Mouse (Mus musculus) MEL (cell line): ENCODE measurements around the gene Stx17. TPM values are rescaled to one million over a fixed set of nuclear protein-coding genes. Genes with fewer than 3 reads are reported as not detected.

Experiments used
- DNase-seq: peaks from one replicate; pipeline ENCODE4 v3.0.0; 2011; ENCODE audit warnings: low read depth, low spot score
- H3K27ac ChIP-seq: 2 replicates; pipeline ENCODE4 v1.5.1; 2012; ENCODE audit warnings: low read depth, mild to moderate bottlenecking, control low read depth, low read length, moderate library complexity; ENCODE audit not compliant: control insufficient read depth
- H3K27me3 ChIP-seq, 2 experiments: fragments of 150-350 bp in 1 of 2; sonication (generic) in 1 of 2; 2 replicates each; pipeline ENCODE4 v1.6.1; 2012; ENCODE audit warnings: low read length in 2 of 2, mild to moderate bottlenecking in 2 of 2, improper control_type of control experiment in 1 of 2, moderate library complexity in 1 of 2; ENCODE audit not compliant: insufficient read depth in 2 of 2, control insufficient read depth in 1 of 2
- H3K36me3 ChIP-seq, 2 experiments: 2 replicates each; pipeline ENCODE4 v1.6.1; 2012 to 2014; ENCODE audit warnings: low read length in 2 of 2, improper control_type of control experiment in 1 of 2, inconsistent platforms in 1 of 2, mild to moderate bottlenecking in 1 of 2; ENCODE audit not compliant: insufficient read depth in 2 of 2, control insufficient read depth in 1 of 2
- H3K4me1 ChIP-seq, 2 experiments: fragments of 150-350 bp in 1 of 2; sonication (generic) in 1 of 2; 2 replicates each; pipeline ENCODE4 v1.6.1; 2012; ENCODE audit warnings: low read length in 2 of 2, improper control_type of control experiment in 1 of 2, mild to moderate bottlenecking in 1 of 2; ENCODE audit not compliant: insufficient read depth in 2 of 2, control insufficient read depth in 1 of 2
- H3K4me3 ChIP-seq, 2 experiments: fragments of 150-350 bp in 1 of 2; sonication (generic) in 1 of 2; 2 replicates each; pipeline ENCODE4 v1.5.1; 2012; ENCODE audit warnings: low read depth in 2 of 2, low read length in 2 of 2, mild to moderate bottlenecking in 2 of 2, moderate library complexity in 2 of 2, control low read depth in 1 of 2, improper control_type of control experiment in 1 of 2; ENCODE audit not compliant: control insufficient read depth in 1 of 2, insufficient read depth in 1 of 2
- H3K79me2 ChIP-seq: 2 replicates; pipeline ENCODE4 v1.6.1; 2012; ENCODE audit warnings: mild to moderate bottlenecking, low read length, moderate library complexity; ENCODE audit not compliant: control insufficient read depth, poor library complexity, insufficient read depth
- H3K9ac ChIP-seq: 2 replicates; pipeline ENCODE4 v1.6.1; 2012; ENCODE audit warnings: low read depth, mild to moderate bottlenecking, control low read depth, low read length, moderate library complexity; ENCODE audit not compliant: control insufficient read depth, poor library complexity, severe bottlenecking
- H3K9me3 ChIP-seq: fragments of 150-350 bp; sonication (generic); replicated peaks from 2 replicates; pipeline ENCODE4 v1.6.1; 2012; ENCODE audit warnings: mild to moderate bottlenecking, low read length, improper control_type of control experiment, moderate library complexity; ENCODE audit not compliant: insufficient read depth
- CHD1 ChIP-seq: IDR thresholded peaks from 2 replicates; pipeline ENCODE4 v1.6.1; 2012; ENCODE audit warnings: low read depth, mild to moderate bottlenecking, inconsistent platforms, low read length, improper control_type of control experiment
- CHD2 ChIP-seq: IDR thresholded peaks from 2 replicates; pipeline ENCODE4 v1.6.1; 2011; ENCODE audit warnings: low read length, improper control_type of control experiment
- CTCF ChIP-seq, 3 experiments: IDR thresholded peaks in 2 of 3; conservative IDR thresholded peaks in 1 of 3; 2 replicates each; pipeline ENCODE4 v1.5.1; 2011 to 2012; ENCODE audit warnings: low read length in 3 of 3, low read depth in 2 of 3, mild to moderate bottlenecking in 2 of 3, improper control_type of control experiment in 1 of 3, inconsistent platforms in 1 of 3, mixed read lengths in 1 of 3, moderate library complexity in 1 of 3; ENCODE audit not compliant: control insufficient read depth in 1 of 3, insufficient read depth in 1 of 3, poor library complexity in 1 of 3, severe bottlenecking in 1 of 3
- E2F4 ChIP-seq: IDR thresholded peaks from 2 replicates; pipeline ENCODE4 v1.6.1; 2011; ENCODE audit warnings: low read depth, low read length, improper control_type of control experiment, borderline replicate concordance
- ELF1 ChIP-seq: IDR thresholded peaks from 2 replicates; pipeline ENCODE4 v1.6.1; 2014; ENCODE audit warnings: low read depth, mild to moderate bottlenecking, inconsistent platforms, low read length, improper control_type of control experiment, moderate library complexity
- EP300 ChIP-seq, 2 experiments: IDR thresholded peaks; 2 replicates each; pipeline ENCODE4 v1.6.1; 2011; ENCODE audit warnings: improper control_type of control experiment in 2 of 2, low read length in 2 of 2, low read depth in 1 of 2, mild to moderate bottlenecking in 1 of 2
- ETS1 ChIP-seq: IDR thresholded peaks from 2 replicates; pipeline ENCODE4 v1.6.1; 2012; ENCODE audit warnings: low read depth, mild to moderate bottlenecking, inconsistent platforms, low read length, improper control_type of control experiment, moderate library complexity
- GABPA ChIP-seq: IDR thresholded peaks from 2 replicates; pipeline ENCODE4 v1.6.1; 2012; ENCODE audit warnings: low read depth, mild to moderate bottlenecking, inconsistent platforms, low read length, improper control_type of control experiment, moderate library complexity
- GATA1 ChIP-seq: IDR thresholded peaks from 2 replicates; pipeline ENCODE4 v1.6.1; 2011; ENCODE audit warnings: low read depth, low read length, improper control_type of control experiment
- HCFC1 ChIP-seq: IDR thresholded peaks from 2 replicates; pipeline ENCODE4 v1.6.1; 2012; ENCODE audit warnings: low read depth, mild to moderate bottlenecking, inconsistent platforms, low read length, improper control_type of control experiment, moderate library complexity
- JUND ChIP-seq: IDR thresholded peaks from 2 replicates; pipeline ENCODE4 v1.6.1; 2011; ENCODE audit warnings: low read depth, mild to moderate bottlenecking, improper control_type of control experiment, low read length
- KAT2A ChIP-seq: conservative IDR thresholded peaks from 2 replicates; pipeline ENCODE4 v1.6.1; 2012; ENCODE audit warnings: low read depth, low read length, improper control_type of control experiment, inconsistent platforms
- MAFK ChIP-seq: IDR thresholded peaks from 2 replicates; pipeline ENCODE4 v1.6.1; 2011; ENCODE audit warnings: low read depth, mild to moderate bottlenecking, low read length, improper control_type of control experiment, borderline replicate concordance
- MAX ChIP-seq: IDR thresholded peaks from 2 replicates; pipeline ENCODE4 v1.6.1; 2011; ENCODE audit warnings: low read length, improper control_type of control experiment
- MAZ ChIP-seq: IDR thresholded peaks from 2 replicates; pipeline ENCODE4 v1.6.1; 2012; ENCODE audit warnings: low read depth, mild to moderate bottlenecking, inconsistent platforms, low read length, improper control_type of control experiment
- MXI1 ChIP-seq: IDR thresholded peaks from 2 replicates; pipeline ENCODE4 v1.6.1; 2011; ENCODE audit warnings: mild to moderate bottlenecking, low read depth, low read length, improper control_type of control experiment
- MYC ChIP-seq: IDR thresholded peaks from 2 replicates; pipeline ENCODE4 v1.6.1; 2011; ENCODE audit warnings: low read depth, mild to moderate bottlenecking, low read length, improper control_type of control experiment, moderate library complexity
- NELFE ChIP-seq: IDR thresholded peaks from 2 replicates; pipeline ENCODE4 v1.6.1; 2011; ENCODE audit warnings: low read depth, low read length, improper control_type of control experiment
- NRF1 ChIP-seq: IDR thresholded peaks from 2 replicates; pipeline ENCODE4 v1.6.1; 2014; ENCODE audit warnings: low read depth, mild to moderate bottlenecking, inconsistent platforms, low read length, improper control_type of control experiment, moderate library complexity; ENCODE audit not compliant: poor library complexity, insufficient read depth, severe bottlenecking
- POLR2AphosphoS2 ChIP-seq: IDR thresholded peaks from 2 replicates; pipeline ENCODE4 v1.6.1; 2011; ENCODE audit warnings: low read length, improper control_type of control experiment
- POLR2AphosphoS5 ChIP-seq: IDR thresholded peaks from 2 replicates; pipeline ENCODE4 v1.6.1; 2012; ENCODE audit warnings: low read depth, borderline replicate concordance, mild to moderate bottlenecking, inconsistent platforms, low read length, moderate library complexity, mixed read lengths
- RAD21 ChIP-seq: IDR thresholded peaks from 2 replicates; pipeline ENCODE4 v1.6.1; 2011; ENCODE audit warnings: mild to moderate bottlenecking, low read depth, low read length, improper control_type of control experiment
- RCOR1 ChIP-seq: IDR thresholded peaks from 2 replicates; pipeline ENCODE4 v1.6.1; 2012; ENCODE audit warnings: low read depth, mild to moderate bottlenecking, inconsistent platforms, low read length, improper control_type of control experiment
- SIN3A ChIP-seq: IDR thresholded peaks from 2 replicates; pipeline ENCODE4 v1.6.1; 2012; ENCODE audit warnings: low read length, improper control_type of control experiment, inconsistent platforms
- SMC3 ChIP-seq: IDR thresholded peaks from 2 replicates; pipeline ENCODE4 v1.6.1; 2011; ENCODE audit warnings: low read depth, low read length, improper control_type of control experiment
- TAL1 ChIP-seq: IDR thresholded peaks from 2 replicates; pipeline ENCODE4 v1.6.1; 2012; ENCODE audit warnings: mild to moderate bottlenecking, inconsistent platforms, low read length, moderate library complexity, mixed read lengths
- TBP ChIP-seq: IDR thresholded peaks from 2 replicates; pipeline ENCODE4 v1.8.0; 2011; ENCODE audit warnings: low read depth, low read length, improper control_type of control experiment
- TCF12 ChIP-seq: IDR thresholded peaks from 2 replicates; pipeline ENCODE4 v1.6.1; 2014; ENCODE audit warnings: low read depth, mild to moderate bottlenecking, inconsistent platforms, low read length, improper control_type of control experiment, moderate library complexity
- USF1 ChIP-seq: IDR thresholded peaks from 2 replicates; pipeline ENCODE4 v1.6.1; 2014; ENCODE audit warnings: low read depth, mild to moderate bottlenecking, inconsistent platforms, low read length, improper control_type of control experiment, moderate library complexity
- USF2 ChIP-seq, 2 experiments: IDR thresholded peaks; 2 replicates each; pipeline ENCODE4 v1.6.1; 2011 to 2012; ENCODE audit warnings: improper control_type of control experiment in 2 of 2, low read length in 2 of 2, borderline replicate concordance in 1 of 2, inconsistent platforms in 1 of 2, low read depth in 1 of 2, mild to moderate bottlenecking in 1 of 2; ENCODE audit not compliant: insufficient read depth in 1 of 2
- ZC3H11A ChIP-seq: IDR thresholded peaks from 2 replicates; pipeline ENCODE4 v1.6.1; 2012; ENCODE audit warnings: low read depth, mild to moderate bottlenecking, inconsistent platforms, low read length, improper control_type of control experiment
- ZKSCAN1 ChIP-seq: IDR thresholded peaks from 2 replicates; pipeline ENCODE4 v1.6.1; 2012; ENCODE audit warnings: low read depth, mild to moderate bottlenecking, inconsistent platforms, low read length, improper control_type of control experiment, moderate library complexity
- ZMIZ1 ChIP-seq: IDR thresholded peaks from 2 replicates; pipeline ENCODE4 v1.6.1; 2012; ENCODE audit warnings: low read depth, mild to moderate bottlenecking, inconsistent platforms, low read length, improper control_type of control experiment, moderate library complexity
- polyA plus RNA-seq, 2 experiments: library from polyadenylated mRNA; stranded (reverse) in 1 of 2; unstranded in 1 of 2; fragments of >175 nt in 1 of 2; fragments of >200 nt in 1 of 2; gene quantifications; 2 replicates each; pipeline versions ENCODE4 v1.2.1 to v1.2.4; 2012; ENCODE audit warnings: low replicate concordance in 2 of 2, low read depth in 1 of 2; ENCODE audit not compliant: insufficient read length in 2 of 2, insufficient read depth in 1 of 2, missing spikeins in 1 of 2
- total RNA-seq: library from RNA; depleted of rRNA; stranded (reverse); fragments of 300-350 nt; gene quantifications from 2 replicates; pipeline ENCODE4 v1.2.3, GENCODE M21; 2012

The Stx17 gene
- total and polyA plus RNA-seq, 3 experiments, result 10.4 to 55.1 (median 10.5) TPM

DNA sequence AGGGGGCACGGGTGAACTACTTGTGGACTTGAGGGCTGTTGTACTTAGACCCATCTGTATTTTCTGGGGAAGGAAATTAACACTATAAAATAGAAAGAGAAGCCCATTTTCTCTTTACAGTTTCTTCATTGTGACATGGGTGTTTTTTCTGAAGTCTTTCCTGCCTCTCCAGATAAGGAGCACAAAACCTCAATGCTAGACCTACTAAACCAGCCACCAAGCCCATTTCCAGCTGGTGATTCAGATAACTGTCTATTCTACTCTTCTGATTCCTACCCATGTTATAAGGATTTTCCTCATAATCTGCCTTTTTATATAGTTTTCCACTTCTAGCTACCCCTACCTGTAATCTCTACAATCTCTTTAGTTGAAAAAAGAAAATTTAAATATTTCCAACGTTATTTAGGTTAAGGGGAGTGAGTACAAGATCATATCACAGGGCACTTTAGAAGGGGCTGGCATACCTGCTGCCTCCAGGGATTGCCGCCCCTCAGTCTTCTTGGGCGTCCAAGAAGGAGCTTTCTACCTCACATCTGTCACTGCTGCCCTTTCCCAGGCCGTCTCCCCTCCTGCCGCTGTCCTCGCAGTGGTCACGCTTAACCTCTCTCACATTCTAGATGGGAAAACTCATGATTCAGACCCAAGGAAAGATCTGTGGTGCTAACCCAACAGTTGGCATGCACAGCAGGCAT, 57.5 kb downstream of the Stx17 start (continued):
- no peak for TF ChIP-seq JUND
- TF ChIP-seq USF1, result no peak
- no peak for TF ChIP-seq KAT2A

DNA sequence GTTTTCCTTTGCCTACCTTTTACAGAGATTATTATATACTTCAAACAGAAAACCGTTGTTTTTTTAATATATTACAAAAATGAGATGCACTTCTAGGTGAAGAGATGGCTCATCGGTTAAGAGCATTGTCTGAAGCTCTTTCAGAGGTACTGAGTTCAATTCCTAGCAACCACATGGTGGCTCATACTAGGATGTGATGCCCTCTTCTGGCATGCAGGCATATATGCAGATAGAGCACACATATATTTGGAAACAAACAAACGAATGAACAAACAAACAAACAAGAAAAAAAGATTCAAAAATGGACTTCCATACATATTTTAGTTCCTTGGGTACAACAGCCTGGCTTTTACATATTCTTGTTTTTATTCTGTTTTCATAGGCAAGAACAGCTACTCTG, 73.2 kb downstream of the Stx17 start:
- H3K79me2 ChIP-seq, result no peaks in the 10 kb centered on the region

DNA sequence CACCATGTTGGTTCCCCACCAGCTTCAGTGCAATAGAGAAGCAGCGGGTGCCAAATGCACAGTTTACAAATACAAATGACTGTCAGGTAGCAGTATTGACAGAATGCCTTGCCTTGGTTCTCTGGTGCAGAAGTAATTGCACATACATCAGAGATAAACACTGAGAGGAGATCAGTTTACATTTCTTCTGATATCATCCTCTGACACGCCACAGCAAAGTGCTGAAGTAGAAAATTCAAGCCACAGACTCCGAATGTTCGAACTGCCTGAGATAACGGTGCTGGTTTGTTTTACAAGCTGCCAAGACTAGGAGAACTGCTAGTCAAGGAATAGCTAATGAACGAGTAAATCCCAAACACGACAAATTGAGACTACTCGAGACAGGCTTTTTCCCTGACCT, 73.7 kb downstream of the Stx17 start:
- no peak overlapping the region for H3K27ac ChIP-seq
- no peaks in the 10 kb centered on the region for H3K9me3 ChIP-seq
- DNase-seq, result peak; percentile 43
- H3K4me3 ChIP-seq, result no peak overlapping the region
- no peak for TF ChIP-seq CTCF (IDR thresholded peaks at IDR 0.05 in 2 of 3, conservative IDR thresholded peaks at IDR 0.05 in 1 of 3; ENCODE audit: control insufficient read depth in 1 of 3, insufficient read depth in 1 of 3, low read depth in 2 of 3, low read length in 3 of 3, poor library complexity in 1 of 3, severe bottlenecking in 1 of 3)
- 0 out of 2 replicates have a peak, but pooled peaks have one; percentile 15 for TF ChIP-seq TCF12
- no peak for TF ChIP-seq SMC3
- no peak for TF ChIP-seq USF2 (IDR thresholded peaks at IDR 0.05; ENCODE audit: borderline replicate concordance in 1 of 2, insufficient read depth in 1 of 2, low read depth in 1 of 2, low read length in 2 of 2)
- no peak for TF ChIP-seq ZMIZ1
- peak; percentile 31; the same call in 1 of the 2 replicates for TF ChIP-seq ETS1
- peak; percentile 38; the same call in 1 of the 2 replicates for TF ChIP-seq GATA1
- 0 out of 2 replicates have a peak, but pooled peaks have one; percentile 24 for TF ChIP-seq RCOR1
- no peak for TF ChIP-seq CHD1
- TF ChIP-seq EP300 (IDR thresholded peaks at IDR 0.05; ENCODE audit: low read depth in 1 of 2, low read length in 2 of 2), result peak; percentile 33 to 43; a peak in 2 of 4 replicates
- no peak for TF ChIP-seq TBP
- no peak for TF ChIP-seq POLR2AphosphoS2
- H3K27me3 ChIP-seq, result no peaks in the 10 kb centered on the region
- H3K79me2 ChIP-seq, result no peaks in the 10 kb centered on the region
- no peak overlapping the region for H3K9ac ChIP-seq
- H3K36me3 ChIP-seq, result peaks cover 0 to 2% of the 10 kb centered on the region in 2 experiments; a peak in 3 of 4 replicates
- H3K4me1 ChIP-seq, result no peaks in the 10 kb centered on the region; a peak in 1 of 4 replicates

More for the DNA sequence above, 73.2 kb downstream of the Stx17 start:
- no peak overlapping the region for H3K27ac ChIP-seq
- DNase-seq, result peak; percentile 31
- H3K4me1 ChIP-seq, result no peaks in the 10 kb centered on the region; a peak in 1 of 4 replicates
- no peak overlapping the region for H3K9ac ChIP-seq
- peaks cover 0 to 2% of the 10 kb centered on the region in 2 experiments; a peak in 3 of 4 replicates for H3K36me3 ChIP-seq
- no peaks in the 10 kb centered on the region for H3K9me3 ChIP-seq
- H3K4me3 ChIP-seq, result no peak overlapping the region
- no peaks in the 10 kb centered on the region for H3K27me3 ChIP-seq
- TF ChIP-seq MYC, result peak; percentile 72; the same call in 1 of the 2 replicates
- TF ChIP-seq POLR2AphosphoS5, result no peak
- no peak for TF ChIP-seq HCFC1
- no peak for TF ChIP-seq NELFE
- TF ChIP-seq MAX, result no peak
- TF ChIP-seq ZKSCAN1, result no peak
- TF ChIP-seq RAD21, result peak; percentile 49
- TF ChIP-seq GATA1, result no peak
- no peak for TF ChIP-seq TAL1
- no peak for TF ChIP-seq ELF1
- TF ChIP-seq USF1, result no peak
- peak; percentile 63 for TF ChIP-seq SMC3
- no peak for TF ChIP-seq USF2 (IDR thresholded peaks at IDR 0.05; ENCODE audit: borderline replicate concordance in 1 of 2, insufficient read depth in 1 of 2, low read depth in 1 of 2, low read length in 2 of 2)
- no peak for TF ChIP-seq EP300 (IDR thresholded peaks at IDR 0.05; ENCODE audit: low read depth in 1 of 2, low read length in 2 of 2)
- TF ChIP-seq KAT2A, result no peak
- no peak for TF ChIP-seq CHD1
- TF ChIP-seq NRF1, result no peak
- TF ChIP-seq GABPA, result no peak
- TF ChIP-seq CTCF (IDR thresholded peaks at IDR 0.05 in 2 of 3, conservative IDR thresholded peaks at IDR 0.05 in 1 of 3; ENCODE audit: control insufficient read depth in 1 of 3, insufficient read depth in 1 of 3, low read depth in 2 of 3, low read length in 3 of 3, poor library complexity in 1 of 3, severe bottlenecking in 1 of 3), result peak; percentile 19 to 59 (median 36); a peak in 5 of 6 replicates
- peak; percentile 48 for TF ChIP-seq ZC3H11A
- TF ChIP-seq E2F4, result no peak
- TF ChIP-seq MAFK, result no peak
- no peak for TF ChIP-seq JUND
- no peak for TF ChIP-seq MXI1
- no peak for TF ChIP-seq MAZ
- no peak for TF ChIP-seq CHD2
- TF ChIP-seq SIN3A, result no peak
